ENCODE assay signal across 7 mouse cellular contexts in genomic region chr12:21318143-21318895, GRCm38 (mm10). TPM values are rescaled to one million over a fixed set of nuclear protein-coding genes. Genes with fewer than 3 reads are reported as not detected.
A peak's percentile ranks its signal among the peaks of the same experiment; 100 is the strongest.
DNase-seq lines count a peak whose midpoint lies in the region; ATAC-seq and TF ChIP-seq lines count a peak whose summit lies in the region.

No protein-coding gene starts in this region.

- no peak for TF ChIP-seq EP300 in liver, postnatal 0 days (IDR thresholded peaks at IDR 0.05; ENCODE audit: low read depth)

- no peak for ATAC-seq in midbrain, embryonic 14.5 days (ENCODE audit: low FRiP score, low TSS enrichment)
- ATAC-seq in midbrain, embryonic 15.5 days (replicated peaks) = no peak
- no peak for ATAC-seq in hindbrain, postnatal 0 days
- ATAC-seq in liver, postnatal 0 days = no peak

- peaks cover 43% of the 10 kb centered on the region for H3K36me3 ChIP-seq in midbrain, embryonic 14.5 days (ENCODE audit: control insufficient read depth, insufficient read depth, low read length)
- H3K36me3 ChIP-seq in midbrain, embryonic 15.5 days (replicated peaks) = peaks cover 13% of the 10 kb centered on the region; the same call in 1 of the 2 replicates
- peaks cover 17% of the 10 kb centered on the region for H3K36me3 ChIP-seq in hindbrain, postnatal 0 days (ENCODE audit: insufficient read depth, low read length)
- peaks cover 40% of the 10 kb centered on the region for H3K36me3 ChIP-seq in liver, postnatal 0 days (replicated peaks; ENCODE audit: insufficient read depth, low read length)

- WGBS in midbrain, embryonic 14.5 days = 74% methylated on average over 12 of the region's 12 CpGs
- WGBS in midbrain, embryonic 15.5 days = 76% methylated on average over 12 of the region's 12 CpGs
- WGBS in hindbrain, postnatal 0 days = 65% methylated on average over 12 of the region's 12 CpGs
- WGBS in liver, postnatal 0 days (ENCODE audit: insufficient replicate concordance) = 79% methylated on average over 12 of the region's 12 CpGs

- peak; percentile 79 for DNase-seq in midbrain, embryonic 14.5 days
- peak; percentile 74 for DNase-seq in adipocyte (ENCODE audit: low spot score)
- peak; percentile 73 for DNase-seq in embryo, embryonic 10 days (ENCODE audit: low spot score)
- DNase-seq in hindbrain, postnatal 0 days (ENCODE audit: low spot score) = peak; percentile 80
- peak; percentile 70 for DNase-seq in liver, postnatal 0 days
- DNase-seq in right cerebral cortex, adult 2 months (ENCODE audit: low spot score in 2 of 2) = peak; percentile 59 to 65

- no peak overlapping the region for H3K27ac ChIP-seq in midbrain, embryonic 14.5 days (replicated peaks; ENCODE audit: low read depth, low read length)
- H3K27ac ChIP-seq in midbrain, embryonic 15.5 days = no peak overlapping the region
- H3K27ac ChIP-seq in hindbrain, postnatal 0 days = no peak overlapping the region
- H3K27ac ChIP-seq in liver, postnatal 0 days (ENCODE audit: low read depth) = no peak overlapping the region

- H3K4me1 ChIP-seq in midbrain, embryonic 14.5 days (ENCODE audit: control insufficient read depth, insufficient read depth, low read length) = 0 out of 2 replicates have a peak, but pooled peaks cover 4% of the 10 kb centered on the region
- H3K4me1 ChIP-seq in midbrain, embryonic 15.5 days = 0 out of 2 replicates have a peak, but pooled peaks cover 5% of the 10 kb centered on the region
- H3K4me1 ChIP-seq in hindbrain, postnatal 0 days (ENCODE audit: insufficient read depth, low read length) = no peaks in the 10 kb centered on the region
- peaks cover 19% of the 10 kb centered on the region for H3K4me1 ChIP-seq in liver, postnatal 0 days (ENCODE audit: insufficient read depth)

- peak; percentile 77 for TF ChIP-seq CTCF in hindbrain, postnatal 0 days (IDR thresholded peaks at IDR 0.05; ENCODE audit: low read depth)
- peak; percentile 87 for TF ChIP-seq CTCF in liver, postnatal 0 days (IDR thresholded peaks at IDR 0.05; ENCODE audit: low read depth)

- no peak overlapping the region for H3K9ac ChIP-seq in midbrain, embryonic 14.5 days (replicated peaks; ENCODE audit: low read length)
- no peak overlapping the region for H3K9ac ChIP-seq in midbrain, embryonic 15.5 days
- no peak overlapping the region for H3K9ac ChIP-seq in hindbrain, postnatal 0 days (replicated peaks; ENCODE audit: low read length)
- H3K9ac ChIP-seq in liver, postnatal 0 days (replicated peaks) = no peak overlapping the region

- no peak overlapping the region for H3K4me2 ChIP-seq in midbrain, embryonic 14.5 days (ENCODE audit: low read length)
- H3K4me2 ChIP-seq in midbrain, embryonic 15.5 days = no peak overlapping the region
- H3K4me2 ChIP-seq in hindbrain, postnatal 0 days (ENCODE audit: low read depth, low read length) = no peak overlapping the region
- H3K4me2 ChIP-seq in liver, postnatal 0 days (ENCODE audit: low read depth, low read length) = no peak overlapping the region

- H3K27me3 ChIP-seq in midbrain, embryonic 14.5 days (ENCODE audit: control insufficient read depth, insufficient read depth, low read length) = no peaks in the 10 kb centered on the region
- no peaks in the 10 kb centered on the region for H3K27me3 ChIP-seq in midbrain, embryonic 15.5 days (replicated peaks)
- H3K27me3 ChIP-seq in hindbrain, postnatal 0 days (ENCODE audit: insufficient read depth, low read length) = no peaks in the 10 kb centered on the region
- no peaks in the 10 kb centered on the region for H3K27me3 ChIP-seq in liver, postnatal 0 days (ENCODE audit: insufficient read depth, low read length)

- no peaks in the 10 kb centered on the region for H3K9me3 ChIP-seq in midbrain, embryonic 14.5 days (ENCODE audit: control insufficient read depth, low read length)
- no peaks in the 10 kb centered on the region for H3K9me3 ChIP-seq in midbrain, embryonic 15.5 days
- no peaks in the 10 kb centered on the region for H3K9me3 ChIP-seq in hindbrain, postnatal 0 days (ENCODE audit: low read length)
- no peaks in the 10 kb centered on the region for H3K9me3 ChIP-seq in liver, postnatal 0 days (ENCODE audit: low read length)

- no peak overlapping the region for H3K4me3 ChIP-seq in midbrain, embryonic 14.5 days (replicated peaks; ENCODE audit: low read depth, low read length)
- no peak overlapping the region for H3K4me3 ChIP-seq in midbrain, embryonic 15.5 days
- no peak overlapping the region for H3K4me3 ChIP-seq in hindbrain, postnatal 0 days (ENCODE audit: low read length)
- no peak overlapping the region for H3K4me3 ChIP-seq in liver, postnatal 0 days (ENCODE audit: low read depth, low read length)

RNA-seq across cellular contexts. Expression of gene Iah1, which starts 2.1 kb away (rescaled TPM):
- 34.1 and 40.1 TPM in 2 replicates for polyA plus RNA-seq in midbrain, embryonic 14.5 days (2014; fragmentation: Nextera tagmentation; extraction: Ambion mirVana)
- 27.2 and 27.8 TPM in 2 replicates for polyA plus RNA-seq in midbrain, embryonic 15.5 days (2015; fragmentation: Nextera tagmentation; extraction: Ambion mirVana)
- 33.1 and 33.2 TPM in 2 replicates for total RNA-seq in hindbrain, postnatal 0 days (2014; rRNA removed)
- 31.2 and 37.0 TPM in 2 replicates for polyA plus RNA-seq in hindbrain, postnatal 0 days (2015; fragmentation: Nextera tagmentation; extraction: Ambion mirVana)
- polyA plus RNA-seq in liver, postnatal 0 days (2015; fragmentation: Nextera tagmentation; extraction: Ambion mirVana) = 64.7 and 65.3 TPM in 2 replicates

RNA-seq across cellular contexts. Expression of gene Itgb1bp1, which starts 32.2 kb away (rescaled TPM):
- 40.8 and 42.4 TPM in 2 replicates for polyA plus RNA-seq in midbrain, embryonic 14.5 days (2014; fragmentation: Nextera tagmentation; extraction: Ambion mirVana)
- polyA plus RNA-seq in midbrain, embryonic 15.5 days (2015; fragmentation: Nextera tagmentation; extraction: Ambion mirVana) = 32.5 and 34.0 TPM in 2 replicates
- 20.8 and 21.1 TPM in 2 replicates for total RNA-seq in hindbrain, postnatal 0 days (2014; rRNA removed)
- 37.0 and 38.5 TPM in 2 replicates for polyA plus RNA-seq in hindbrain, postnatal 0 days (2015; fragmentation: Nextera tagmentation; extraction: Ambion mirVana)
- 18.9 and 19.5 TPM in 2 replicates for polyA plus RNA-seq in liver, postnatal 0 days (2015; fragmentation: Nextera tagmentation; extraction: Ambion mirVana)

RNA-seq across cellular contexts. Expression of gene Cpsf3, which starts 33.1 kb away (rescaled TPM):
- 91.9 and 107 TPM in 2 replicates for polyA plus RNA-seq in midbrain, embryonic 14.5 days (2014; fragmentation: Nextera tagmentation; extraction: Ambion mirVana)
- 94.6 and 101 TPM in 2 replicates for polyA plus RNA-seq in midbrain, embryonic 15.5 days (2015; fragmentation: Nextera tagmentation; extraction: Ambion mirVana)
- total RNA-seq in hindbrain, postnatal 0 days (2014; rRNA removed) = 39.6 and 41.7 TPM in 2 replicates
- 69.5 and 69.7 TPM in 2 replicates for polyA plus RNA-seq in hindbrain, postnatal 0 days (2015; fragmentation: Nextera tagmentation; extraction: Ambion mirVana)
- 30.3 and 33.1 TPM in 2 replicates for polyA plus RNA-seq in liver, postnatal 0 days (2015; fragmentation: Nextera tagmentation; extraction: Ambion mirVana)

RNA-seq across cellular contexts. Expression of gene Adam17, which starts 55.1 kb away (rescaled TPM):
- 14.0 and 22.4 TPM in 2 replicates for polyA plus RNA-seq in midbrain, embryonic 14.5 days (2014; fragmentation: Nextera tagmentation; extraction: Ambion mirVana)
- polyA plus RNA-seq in midbrain, embryonic 15.5 days (2015; fragmentation: Nextera tagmentation; extraction: Ambion mirVana) = 17.3 and 17.5 TPM in 2 replicates
- total RNA-seq in hindbrain, postnatal 0 days (2014; rRNA removed) = 16.4 and 18.9 TPM in 2 replicates
- 13.9 and 15.7 TPM in 2 replicates for polyA plus RNA-seq in hindbrain, postnatal 0 days (2015; fragmentation: Nextera tagmentation; extraction: Ambion mirVana)
- polyA plus RNA-seq in liver, postnatal 0 days (2015; fragmentation: Nextera tagmentation; extraction: Ambion mirVana) = 8.1 and 9.9 TPM in 2 replicates
